Mouse (Mus musculus): ENCODE data around the gene Gm20388. TPM values are rescaled to one million over a fixed set of nuclear protein-coding genes. Genes with fewer than 3 reads are reported as not detected.
A peak's percentile ranks its signal among the peaks of the same experiment; 100 is the strongest.

The Gm20388 gene
- polyA plus RNA-seq, 1 experiment, result 28.1 TPM

- TF ChIP-seq CTCF (IDR thresholded peaks at IDR 0.05; ENCODE audit: low read depth, low read length) (no peak), EP300 (IDR thresholded peaks at IDR 0.05; ENCODE audit: insufficient read depth, low read depth, low read length) (no peak), POLR2A (IDR thresholded peaks at IDR 0.05; ENCODE audit: insufficient read depth, low read length) (no peak)
- peaks cover 8% of the 10 kb centered on the region for H3K4me1 ChIP-seq (ENCODE audit: control insufficient read depth, insufficient read depth, low read length)
- no peaks in the 10 kb centered on the region for H3K9me3 ChIP-seq (replicated peaks; ENCODE audit: control insufficient read depth, insufficient read depth, low read length, poor library complexity, severe bottlenecking)
- no peak overlapping the region for H3K4me3 ChIP-seq (ENCODE audit: low read depth, low read length)
- no peak overlapping the region for H3K9ac ChIP-seq (ENCODE audit: low read depth, poor library complexity, severe bottlenecking)
- no peaks in the 10 kb centered on the region for H3K27me3 ChIP-seq (ENCODE audit: control insufficient read depth, insufficient read depth, low read length, poor library complexity, severe bottlenecking)
- H3K36me3 ChIP-seq (ENCODE audit: control insufficient read depth, insufficient read depth, low read length, poor library complexity, severe bottlenecking), result no peaks in the 10 kb centered on the region
- no peak overlapping the region for H3K27ac ChIP-seq (ENCODE audit: insufficient read depth, low read length)
These were observed 3936.9 kb downstream of the Gm20388 start for GRCm38 (mm10) chr8:123847546-123847945.

- TF ChIP-seq CTCF (IDR thresholded peaks at IDR 0.05; ENCODE audit: low read depth, low read length), result no peak
- TF ChIP-seq EP300 (IDR thresholded peaks at IDR 0.05; ENCODE audit: insufficient read depth, low read depth, low read length), result no peak
- TF ChIP-seq POLR2A (IDR thresholded peaks at IDR 0.05; ENCODE audit: insufficient read depth, low read length), result peak; percentile 22
- Histone ChIP-seq H3K27ac (ENCODE audit: insufficient read depth, low read length) (peak overlapping the region; percentile 34; the same call in 1 of the 2 replicates), H3K27me3 (ENCODE audit: control insufficient read depth, insufficient read depth, low read length, poor library complexity, severe bottlenecking) (no peaks in the 10 kb centered on the region), H3K36me3 (ENCODE audit: control insufficient read depth, insufficient read depth, low read length, poor library complexity, severe bottlenecking) (no peaks in the 10 kb centered on the region), H3K9me3 (replicated peaks; ENCODE audit: control insufficient read depth, insufficient read depth, low read length, poor library complexity, severe bottlenecking) (no peaks in the 10 kb centered on the region), H3K9ac (ENCODE audit: low read depth, poor library complexity, severe bottlenecking) (peak overlapping the region; percentile 95), H3K4me3 (ENCODE audit: low read depth, low read length) (peak overlapping the region; percentile 99), H3K4me1 (ENCODE audit: control insufficient read depth, insufficient read depth, low read length) (peaks cover 8% of the 10 kb centered on the region)
These were observed 3938.7 kb downstream of the Gm20388 start for GRCm38 (mm10) chr8:123849352-123849751.

GRCm38 (mm10) chr8:123851590-123851989 is 3940.9 kb downstream of the Gm20388 start:
- H3K27me3 ChIP-seq (ENCODE audit: control insufficient read depth, insufficient read depth, low read length, poor library complexity, severe bottlenecking), result no peaks in the 10 kb centered on the region
- TF ChIP-seq EP300 (IDR thresholded peaks at IDR 0.05; ENCODE audit: insufficient read depth, low read depth, low read length), result no peak
- no peak for TF ChIP-seq POLR2A (IDR thresholded peaks at IDR 0.05; ENCODE audit: insufficient read depth, low read length)
- TF ChIP-seq CTCF (IDR thresholded peaks at IDR 0.05; ENCODE audit: low read depth, low read length), result no peak
- H3K4me1 ChIP-seq (ENCODE audit: control insufficient read depth, insufficient read depth, low read length), result peaks cover 3% of the 10 kb centered on the region
- H3K27ac ChIP-seq (ENCODE audit: insufficient read depth, low read length), result no peak overlapping the region
- H3K9me3 ChIP-seq (replicated peaks; ENCODE audit: control insufficient read depth, insufficient read depth, low read length, poor library complexity, severe bottlenecking), result no peaks in the 10 kb centered on the region
- H3K36me3 ChIP-seq (ENCODE audit: control insufficient read depth, insufficient read depth, low read length, poor library complexity, severe bottlenecking), result no peaks in the 10 kb centered on the region
- no peak overlapping the region for H3K9ac ChIP-seq (ENCODE audit: low read depth, poor library complexity, severe bottlenecking)
- no peak overlapping the region for H3K4me3 ChIP-seq (ENCODE audit: low read depth, low read length)

- Histone ChIP-seq H3K27ac (ENCODE audit: insufficient read depth, low read length) (no peak overlapping the region), H3K4me1 (ENCODE audit: control insufficient read depth, insufficient read depth, low read length) (no peaks in the 10 kb centered on the region), H3K9me3 (replicated peaks; ENCODE audit: control insufficient read depth, insufficient read depth, low read length, poor library complexity, severe bottlenecking) (no peaks in the 10 kb centered on the region), H3K4me3 (ENCODE audit: low read depth, low read length) (no peak overlapping the region), H3K27me3 (ENCODE audit: control insufficient read depth, insufficient read depth, low read length, poor library complexity, severe bottlenecking) (no peaks in the 10 kb centered on the region), H3K36me3 (ENCODE audit: control insufficient read depth, insufficient read depth, low read length, poor library complexity, severe bottlenecking) (no peaks in the 10 kb centered on the region), H3K9ac (ENCODE audit: low read depth, poor library complexity, severe bottlenecking) (no peak overlapping the region)
- TF ChIP-seq CTCF (IDR thresholded peaks at IDR 0.05; ENCODE audit: low read depth, low read length), result no peak
- no peak for TF ChIP-seq POLR2A (IDR thresholded peaks at IDR 0.05; ENCODE audit: insufficient read depth, low read length)
- TF ChIP-seq EP300 (IDR thresholded peaks at IDR 0.05; ENCODE audit: insufficient read depth, low read depth, low read length), result no peak
These were observed 3943.6 kb downstream of the Gm20388 start for GRCm38 (mm10) chr8:123854252-123854651.

- Histone ChIP-seq H3K27ac (ENCODE audit: insufficient read depth, low read length) (0 out of 2 replicates have a peak overlapping the region, but pooled peaks have one; percentile 41), H3K4me3 (ENCODE audit: low read depth, low read length) (no peak overlapping the region), H3K9me3 (replicated peaks; ENCODE audit: control insufficient read depth, insufficient read depth, low read length, poor library complexity, severe bottlenecking) (no peaks in the 10 kb centered on the region), H3K4me1 (ENCODE audit: control insufficient read depth, insufficient read depth, low read length) (no peaks in the 10 kb centered on the region), H3K27me3 (ENCODE audit: control insufficient read depth, insufficient read depth, low read length, poor library complexity, severe bottlenecking) (no peaks in the 10 kb centered on the region), H3K36me3 (ENCODE audit: control insufficient read depth, insufficient read depth, low read length, poor library complexity, severe bottlenecking) (no peaks in the 10 kb centered on the region), H3K9ac (ENCODE audit: low read depth, poor library complexity, severe bottlenecking) (no peak overlapping the region)
- no peak for TF ChIP-seq POLR2A (IDR thresholded peaks at IDR 0.05; ENCODE audit: insufficient read depth, low read length)
- no peak for TF ChIP-seq EP300 (IDR thresholded peaks at IDR 0.05; ENCODE audit: insufficient read depth, low read depth, low read length)
- TF ChIP-seq CTCF (IDR thresholded peaks at IDR 0.05; ENCODE audit: low read depth, low read length), result no peak
These were observed 3944.3 kb downstream of the Gm20388 start for GRCm38 (mm10) chr8:123854733-123855475.

- H3K4me3 ChIP-seq (ENCODE audit: low read depth, low read length), result no peak overlapping the region
- H3K27me3 ChIP-seq (ENCODE audit: control insufficient read depth, insufficient read depth, low read length, poor library complexity, severe bottlenecking), result no peaks in the 10 kb centered on the region
- H3K27ac ChIP-seq (ENCODE audit: insufficient read depth, low read length), result no peak overlapping the region
- TF ChIP-seq POLR2A (IDR thresholded peaks at IDR 0.05; ENCODE audit: insufficient read depth, low read length), result no peak
- TF ChIP-seq EP300 (IDR thresholded peaks at IDR 0.05; ENCODE audit: insufficient read depth, low read depth, low read length), result no peak
- TF ChIP-seq CTCF (IDR thresholded peaks at IDR 0.05; ENCODE audit: low read depth, low read length), result no peak
- H3K36me3 ChIP-seq (ENCODE audit: control insufficient read depth, insufficient read depth, low read length, poor library complexity, severe bottlenecking), result no peaks in the 10 kb centered on the region
- H3K4me1 ChIP-seq (ENCODE audit: control insufficient read depth, insufficient read depth, low read length), result no peaks in the 10 kb centered on the region
- no peaks in the 10 kb centered on the region for H3K9me3 ChIP-seq (replicated peaks; ENCODE audit: control insufficient read depth, insufficient read depth, low read length, poor library complexity, severe bottlenecking)
- H3K9ac ChIP-seq (ENCODE audit: low read depth, poor library complexity, severe bottlenecking), result no peak overlapping the region
These were observed 3946.7 kb downstream of the Gm20388 start for GRCm38 (mm10) chr8:123857361-123857760.

Measured in ES-Bruce4 (cell line).